ENCODE assay signal across 8 mouse cellular contexts in the genomic region with DNA sequence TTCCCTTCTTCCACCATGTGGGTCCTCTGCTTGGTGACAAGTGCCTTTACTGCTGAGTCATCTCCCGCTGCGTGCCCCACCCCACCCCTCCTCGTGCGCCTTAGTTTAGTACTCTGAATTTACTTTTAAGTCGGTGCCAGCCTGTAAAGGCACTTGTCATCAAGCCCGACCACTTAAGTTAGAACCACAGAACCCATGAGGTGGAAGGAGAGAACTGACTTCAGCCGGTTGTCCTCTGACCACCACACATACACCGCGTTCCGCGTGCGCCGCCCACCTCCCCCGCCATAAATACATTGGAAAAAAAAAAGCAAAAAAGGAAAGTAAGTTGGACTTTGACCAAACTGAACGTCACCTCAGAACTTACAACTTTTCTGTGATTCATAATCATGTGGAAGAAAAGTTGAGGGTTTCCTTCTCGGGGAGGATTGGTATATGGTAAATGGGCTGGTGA. TPM values are rescaled to one million over a fixed set of nuclear protein-coding genes. Genes with fewer than 3 reads are reported as not detected.
DNase-seq lines count a peak whose midpoint lies in the region; ATAC-seq and TF ChIP-seq lines count a peak whose summit lies in the region.

No protein-coding gene starts in this region.

- no peaks in the 10 kb centered on the region for H3K9me3 ChIP-seq in kidney, embryonic 15.5 days (replicated peaks)
- H3K9me3 ChIP-seq in lung, embryonic 14.5 days (ENCODE audit: low read depth, low read length) = no peaks in the 10 kb centered on the region

- H3K4me2 ChIP-seq in kidney, embryonic 15.5 days = peak overlapping the region; percentile 89
- H3K4me2 ChIP-seq in lung, embryonic 14.5 days = peak overlapping the region; percentile 84

- 0 out of 2 replicates have a peak overlapping the region, but pooled peaks have one; percentile 49 for H3K9ac ChIP-seq in kidney, embryonic 15.5 days
- 0 out of 2 replicates have a peak overlapping the region, but pooled peaks have one; percentile 61 for H3K9ac ChIP-seq in lung, embryonic 14.5 days

- peaks cover 27% of the 10 kb centered on the region for H3K36me3 ChIP-seq in kidney, embryonic 15.5 days
- 0 out of 2 replicates have a peak, but pooled peaks cover 3% of the 10 kb centered on the region for H3K36me3 ChIP-seq in lung, embryonic 14.5 days (ENCODE audit: insufficient read depth)

- H3K4me3 ChIP-seq in kidney, embryonic 15.5 days (replicated peaks) = peak overlapping the region; percentile 49
- peak overlapping the region; percentile 49 for H3K4me3 ChIP-seq in lung, embryonic 14.5 days (ENCODE audit: low read depth, low read length)
- H3K4me3 ChIP-seq in cerebellum, adult 2 months (replicated peaks; ENCODE audit: insufficient read depth, low read depth, low read length) = no peak overlapping the region

- no peak for DNase-seq in kidney, postnatal 25 days
- peak; percentile 72 for DNase-seq in c-Kit-negative CD71-positive TER-119-positive erythroid progenitor cells, embryonic 14.5 days (ENCODE audit: low read depth, low spot score)
- peak; percentile 29 for DNase-seq in lung, embryonic 14.5 days
- DNase-seq in spleen, postnatal 4 days (ENCODE audit: low spot score in 2 of 2) = peak; percentile 47 to 74
- DNase-seq in left cerebral cortex, postnatal 25 days (ENCODE audit: low spot score in 2 of 2) = no peak
- no peak for DNase-seq in cerebellum, adult 2 months

- peaks cover 36% of the 10 kb centered on the region for H3K4me1 ChIP-seq in kidney, embryonic 15.5 days
- peaks cover 10% of the 10 kb centered on the region; the same call in 1 of the 2 replicates for H3K4me1 ChIP-seq in lung, embryonic 14.5 days (ENCODE audit: insufficient read depth)
- H3K4me1 ChIP-seq in cerebellum, adult 2 months (ENCODE audit: control insufficient read depth, insufficient read depth, low read length) = peaks cover 6% of the 10 kb centered on the region; the same call in 1 of the 2 replicates

- ATAC-seq in kidney, embryonic 15.5 days (replicated peaks; ENCODE audit: low FRiP score) = no peak
- peak; percentile 66 to 76 for ATAC-seq in hematopoietic stem cell, adult 5-6 weeks (replicated peaks in 1 of 2; ENCODE audit: insufficient read depth in 1 of 2, low FRiP score in 2 of 2, low TSS enrichment in 1 of 2, low read depth in 1 of 2, poor library complexity in 2 of 2, severe bottlenecking in 2 of 2)
- no peak for ATAC-seq in lung, embryonic 14.5 days (ENCODE audit: insufficient read depth)

- no peak for TF ChIP-seq POLR2A in cerebellum, adult 2 months (IDR thresholded peaks at IDR 0.05; ENCODE audit: borderline replicate concordance, insufficient read depth, low read length)

- peak overlapping the region; percentile 65 for H3K27ac ChIP-seq in kidney, embryonic 15.5 days
- H3K27ac ChIP-seq in lung, embryonic 14.5 days (ENCODE audit: low read depth) = peak overlapping the region; percentile 87; the same call in 1 of the 2 replicates
- no peak overlapping the region for H3K27ac ChIP-seq in cerebellum, adult 2 months (ENCODE audit: insufficient read depth, low read length)

- H3K27me3 ChIP-seq in kidney, embryonic 15.5 days = no peaks in the 10 kb centered on the region
- H3K27me3 ChIP-seq in lung, embryonic 14.5 days (ENCODE audit: insufficient read depth, low read length) = no peaks in the 10 kb centered on the region
- no peaks in the 10 kb centered on the region for H3K27me3 ChIP-seq in cerebellum, adult 2 months (ENCODE audit: control insufficient read depth, insufficient read depth, low read length)

- intact Hi-C loops in left cerebral cortex, postnatal 25 days (cut with DNase I) = no loop called here

- no peak for TF ChIP-seq CTCF in lung, embryonic 14.5 days (IDR thresholded peaks at IDR 0.05; ENCODE audit: low read depth)
- TF ChIP-seq CTCF in cerebellum, adult 2 months (IDR thresholded peaks at IDR 0.05; ENCODE audit: borderline replicate concordance, insufficient read depth, low read depth, low read length) = no peak

- 30% methylated on average over 16 of the region's 16 CpGs for WGBS in kidney, embryonic 15.5 days
- WGBS in lung, embryonic 14.5 days = 26% methylated on average over 16 of the region's 16 CpGs
- 46% methylated on average over 16 of the region's 16 CpGs for WGBS in cerebellum, adult 2 months

RNA-seq across cellular contexts. Expression of gene Lrrc8d, which starts 31.4 kb away (rescaled TPM):
- 30.0 and 32.2 TPM in 2 replicates for polyA plus RNA-seq in kidney, embryonic 15.5 days (2015; fragmentation: Nextera tagmentation; extraction: Ambion mirVana)
- total RNA-seq in hematopoietic stem cell, adult 5-6 weeks (2017) = 23.8 and 25.3 TPM in 2 replicates
- polyA plus RNA-seq in lung, embryonic 14.5 days (2014; fragmentation: Nextera tagmentation; extraction: Ambion mirVana) = 25.0 and 27.1 TPM in 2 replicates
- 10 to 100 TPM; 35.1 to 35.4 TPM for total RNA-seq in left cerebral cortex, postnatal 25 days (2021)
- 14.8 and 16.3 TPM in 2 replicates for polyA plus RNA-seq in cerebellum, adult 2 months (2012; rRNA removed)

Comparison
In these comparisons a context has a peak if more than half of its experiments do, and no peak if none do; other contexts are left out.
1. ATAC-seq: peak in hematopoietic stem cell, adult 5-6 weeks (2 of 2); none in kidney, embryonic 15.5 days (single experiment) and lung, embryonic 14.5 days (single experiment).
2. DNase-seq: peak in c-Kit-negative CD71-positive TER-119-positive erythroid progenitor cells, embryonic 14.5 days (single experiment), lung, embryonic 14.5 days (single experiment) and spleen, postnatal 4 days (2 of 2); none in kidney, postnatal 25 days (0 of 2), left cerebral cortex, postnatal 25 days (0 of 2) and cerebellum, adult 2 months (0 of 2).